Mouse (Mus musculus) kidney, postnatal 4 days (tissue): ENCODE results near the gene Tiam1.

Source experiments
- DNase-seq, 2 experiments: peaks; one replicate each; pipeline ENCODE4 v3.0.0; 2021; ENCODE audit warnings: mixed read lengths in 2 of 2

Gene Tiam1

DNA sequence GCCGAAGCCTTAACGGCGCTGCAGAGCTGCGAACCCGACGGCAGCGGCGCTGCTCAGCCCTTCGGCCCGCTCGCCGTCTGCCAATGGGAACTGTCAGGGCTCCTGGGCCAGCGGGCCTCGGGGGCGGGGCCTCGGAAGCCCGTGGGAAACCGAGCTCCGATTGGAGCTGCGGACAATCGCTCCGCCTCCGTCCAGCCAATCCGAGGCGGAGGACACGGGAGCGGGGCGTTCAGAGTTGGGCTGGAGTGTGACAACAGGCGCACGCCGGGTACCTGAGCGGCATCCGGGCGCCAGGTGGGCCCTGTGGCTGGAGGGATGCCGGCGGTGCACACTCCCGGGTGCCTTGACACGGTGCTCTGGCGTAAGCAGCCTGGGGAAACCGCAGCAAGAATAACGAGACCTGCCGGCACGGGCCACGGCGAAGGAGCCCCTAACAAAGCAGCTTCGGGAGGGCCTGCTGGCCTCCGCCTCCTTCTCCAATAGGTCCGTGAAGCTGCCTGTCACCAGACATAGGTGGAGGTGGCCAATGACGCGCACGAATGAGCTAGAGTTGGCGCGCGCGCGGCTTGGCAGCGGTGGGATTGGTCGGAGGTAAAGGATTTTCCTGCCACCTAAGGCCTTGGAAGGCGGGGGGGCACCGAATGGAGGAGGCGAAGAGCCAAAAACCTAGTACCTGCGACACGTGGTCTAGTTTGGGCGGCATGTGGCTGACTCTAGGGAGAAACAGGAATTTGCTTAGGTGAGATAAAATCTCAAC is at the start of gene Tiam1:
Tiam1 (minus strand) TSS at position 10 of the 757 bp plus-strand sequence.
- peak; percentile 98 to 99 for DNase-seq

DNA sequence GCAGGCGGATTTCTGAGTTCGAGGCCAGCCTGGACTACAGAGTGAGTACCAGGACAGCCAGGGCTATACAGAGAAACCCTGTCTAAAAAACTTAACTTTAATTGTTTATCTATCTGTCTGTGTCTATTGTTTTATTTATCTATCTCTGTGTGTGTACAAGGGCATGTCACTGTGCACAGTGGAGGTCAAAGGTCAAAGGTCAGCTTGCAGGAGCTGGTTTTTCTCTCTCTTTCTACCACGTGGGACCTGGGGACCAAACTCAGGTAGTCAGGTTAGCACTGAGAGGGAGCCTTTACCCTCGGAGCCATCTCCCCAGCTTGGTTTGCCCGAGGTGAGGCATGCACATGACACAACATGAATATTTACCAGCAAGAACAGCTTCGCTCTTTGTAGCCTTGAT is 47.7 kb upstream of the Tiam1 start:
- no peak for DNase-seq

DNA sequence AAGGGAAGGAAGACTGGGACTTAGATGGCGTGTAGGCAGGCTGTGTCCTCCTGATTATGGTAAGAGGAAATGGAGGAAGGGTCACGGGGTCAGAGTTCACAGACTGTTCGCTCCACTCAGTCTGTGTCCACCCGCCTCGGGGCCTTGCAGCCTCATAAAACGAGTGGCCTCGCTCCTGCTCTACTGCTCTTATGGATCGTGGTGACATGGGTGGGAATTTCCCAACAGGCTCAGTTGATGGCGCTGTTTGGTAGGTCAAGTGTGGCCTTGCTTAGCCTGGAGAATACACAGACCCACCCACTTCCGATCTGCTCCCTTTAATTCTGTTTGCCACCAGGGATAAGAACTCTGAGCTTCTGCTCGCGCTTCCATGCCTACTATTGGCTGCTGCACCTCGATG is 43.9 kb upstream of the Tiam1 start:
- DNase-seq, result peak; percentile 57 to 73

DNA sequence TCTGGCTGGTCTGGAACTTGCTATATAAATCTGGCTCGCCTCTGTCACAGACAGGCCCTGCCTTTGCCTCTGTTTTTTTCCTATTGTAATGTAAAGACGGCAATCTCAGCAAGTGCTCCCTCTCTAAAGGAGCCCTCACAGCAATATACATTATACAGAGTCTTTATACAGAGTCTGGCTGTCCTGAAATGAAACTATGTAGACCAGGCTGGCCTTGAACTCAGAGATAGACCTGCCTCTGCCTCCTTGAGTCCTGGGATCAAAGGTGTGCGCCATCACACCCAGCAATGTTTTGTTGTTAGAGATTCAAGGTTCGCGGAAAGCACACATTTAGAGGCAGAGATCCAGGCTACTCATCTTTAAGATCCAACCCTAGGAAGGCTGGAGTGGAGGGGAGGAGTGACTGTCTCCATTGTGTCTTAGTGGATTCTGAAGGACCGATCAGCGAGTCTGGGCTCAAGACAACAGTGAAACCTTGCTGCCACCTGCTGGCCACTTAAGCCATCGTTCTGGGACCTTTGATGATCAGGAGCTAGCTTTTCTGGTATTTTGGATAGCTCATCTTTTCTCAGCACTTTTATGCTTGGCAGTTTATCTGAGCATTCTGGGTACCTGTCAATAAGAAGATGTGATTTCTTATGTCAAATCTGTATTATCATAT is 42.5 kb upstream of the Tiam1 start:
- DNase-seq, result peak; percentile 90 to 91

DNA sequence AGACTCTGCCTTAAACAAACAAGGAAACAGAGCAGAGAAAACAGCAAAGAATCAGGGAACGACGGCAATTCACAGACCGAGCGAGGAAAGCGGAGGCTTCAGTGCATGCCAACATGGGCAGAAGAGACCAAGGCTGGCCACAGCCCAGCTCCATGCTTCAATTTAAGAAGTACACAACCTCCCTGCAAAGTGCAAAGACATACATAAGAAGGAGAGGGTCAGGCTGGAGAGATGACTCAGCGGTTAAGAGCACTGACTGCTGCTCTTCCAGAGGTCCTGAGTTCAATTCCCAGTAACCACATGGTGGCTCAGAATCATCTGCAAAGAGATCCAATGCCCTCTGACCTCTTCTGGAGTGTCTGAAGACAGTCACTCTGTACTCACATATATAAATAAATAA is 40.6 kb upstream of the Tiam1 start:
- no peak for DNase-seq

DNA sequence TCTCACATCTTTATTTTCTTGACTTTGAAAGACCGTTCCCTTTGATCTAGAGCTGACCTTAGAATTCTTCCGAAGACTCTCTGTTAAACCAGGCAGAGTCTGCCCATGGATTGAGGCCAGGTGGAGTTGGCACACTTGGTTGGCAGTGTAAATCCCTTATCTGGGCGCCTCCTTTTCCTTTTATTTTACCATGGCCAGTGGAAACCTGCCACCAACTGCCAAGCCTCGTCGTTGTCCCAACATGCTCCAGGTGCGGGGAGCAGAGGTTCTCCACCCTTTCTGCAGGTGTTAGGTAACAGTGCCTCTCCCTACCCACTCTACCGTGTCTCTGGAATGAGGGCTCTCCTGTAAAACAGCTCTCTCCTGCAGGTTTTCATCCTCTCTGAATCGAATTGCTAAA is 38.1 kb upstream of the Tiam1 start:
- DNase-seq, result no peak

DNA sequence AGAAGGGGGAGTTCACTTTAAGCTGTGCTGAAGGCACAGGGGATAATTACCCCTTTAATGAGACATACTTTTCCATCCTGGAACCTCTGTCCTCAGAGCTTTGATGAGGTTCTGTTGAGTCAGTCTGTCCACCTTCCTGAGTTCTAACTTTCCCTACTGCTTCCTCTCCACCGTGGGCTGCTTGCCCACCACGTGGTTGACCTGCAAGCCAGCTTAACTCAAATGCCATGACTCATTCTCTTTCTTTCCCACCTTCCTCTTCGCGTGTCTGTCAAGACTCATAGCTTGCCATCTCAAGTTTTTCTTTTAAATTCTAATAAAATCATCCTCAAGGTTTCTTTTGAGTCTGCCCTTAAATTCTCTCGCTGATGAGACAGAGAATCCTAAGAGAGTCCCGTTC is 37.4 kb upstream of the Tiam1 start:
- no peak for DNase-seq

DNA sequence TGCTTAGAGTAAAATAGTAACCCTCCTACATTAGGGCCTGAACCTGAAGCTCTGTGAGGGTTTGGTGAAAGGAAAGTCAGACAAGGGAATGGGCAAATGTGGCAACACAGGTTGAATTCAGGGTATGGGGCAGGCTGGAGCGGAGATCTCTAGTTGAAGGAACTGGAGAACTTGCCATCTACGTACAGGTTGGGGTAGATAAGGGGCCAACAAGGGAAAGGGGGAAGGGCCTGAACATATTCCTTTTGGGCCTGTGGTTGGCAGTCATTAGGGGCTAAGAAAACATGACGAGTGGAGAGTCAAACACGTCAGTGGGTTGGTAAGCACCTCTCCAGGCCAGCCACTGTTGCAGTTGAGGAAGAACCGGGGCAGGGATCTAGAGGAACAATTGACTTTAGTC is 36.3 kb upstream of the Tiam1 start:
- no peak for DNase-seq

DNA sequence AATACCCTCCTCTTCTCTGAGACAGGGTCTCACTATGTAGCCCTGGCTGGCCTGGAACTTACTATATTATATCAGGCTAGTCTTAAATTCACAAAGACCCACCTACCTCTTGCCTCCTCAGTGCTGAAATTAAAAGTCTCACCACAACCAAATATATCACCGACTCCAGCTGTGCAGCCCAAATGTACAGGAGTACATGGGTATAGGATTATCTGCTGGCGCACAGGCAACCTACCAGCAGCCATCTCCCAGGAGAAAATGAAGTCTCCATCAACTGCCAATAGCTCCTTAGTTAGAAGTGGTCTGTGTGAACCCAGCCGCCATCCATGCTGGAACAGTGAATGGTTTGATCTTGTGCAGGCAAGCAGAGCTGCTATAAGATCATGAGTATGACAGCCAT is 34.8 kb upstream of the Tiam1 start:
- no peak for DNase-seq

DNA sequence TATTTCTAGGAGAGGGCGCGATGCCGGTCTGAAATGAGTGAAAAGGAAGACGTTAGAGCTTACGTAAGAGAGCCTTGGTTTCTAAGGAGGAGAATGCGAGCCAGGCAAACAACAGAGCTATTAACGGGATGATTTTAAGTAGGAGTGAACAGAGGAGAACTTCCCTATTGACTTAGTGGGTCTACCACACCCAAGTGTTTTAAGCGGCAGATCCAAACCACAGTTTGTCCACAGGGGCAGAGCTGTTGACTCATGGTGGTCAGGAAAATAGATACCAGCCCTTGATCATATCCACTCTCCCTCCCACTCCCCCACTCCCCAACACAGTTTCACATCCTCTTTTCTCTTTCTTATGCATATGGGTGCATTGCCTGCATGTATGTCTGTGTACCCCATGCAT is 33.9 kb upstream of the Tiam1 start:
- no peak for DNase-seq

DNA sequence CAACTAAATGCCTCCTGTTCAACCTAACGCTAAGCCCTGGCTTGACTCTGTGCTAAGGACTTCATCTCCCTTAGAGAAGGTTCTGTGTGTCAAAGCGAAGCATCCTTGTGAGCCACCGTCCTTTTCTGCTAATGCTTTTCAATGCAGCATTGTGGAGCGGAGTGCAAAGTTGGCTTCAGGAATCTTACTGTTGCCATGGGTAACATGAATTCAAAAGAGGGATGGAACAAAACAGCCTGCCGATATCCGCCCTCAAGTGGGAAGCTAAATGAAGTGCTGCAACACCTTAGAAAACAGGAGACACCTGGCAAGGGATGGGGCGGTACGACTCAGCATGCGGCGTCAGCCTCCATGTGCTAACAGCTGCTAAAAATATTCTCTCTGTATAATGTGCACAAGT is 32.9 kb upstream of the Tiam1 start:
- DNase-seq, result no peak

DNA sequence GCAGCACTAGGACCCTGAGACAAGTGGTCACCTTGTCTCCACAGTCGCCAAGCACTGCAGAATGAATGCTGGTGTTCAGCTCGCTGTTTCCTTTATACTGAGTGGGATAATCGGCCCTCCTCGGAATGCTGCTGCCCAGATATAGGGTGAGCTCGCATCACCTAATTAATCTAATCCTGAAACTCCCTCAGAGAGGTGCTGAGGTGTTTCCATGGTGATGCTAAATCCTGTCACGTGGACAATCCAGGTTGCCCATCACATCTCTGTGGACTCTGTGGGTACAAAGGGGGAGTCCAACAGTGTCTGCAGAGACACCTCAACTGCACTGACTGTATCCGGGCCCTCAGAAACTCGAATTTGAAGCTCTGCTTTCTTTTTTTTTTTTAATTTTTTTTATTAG is 27.8 kb upstream of the Tiam1 start:
- DNase-seq, result no peak

DNA sequence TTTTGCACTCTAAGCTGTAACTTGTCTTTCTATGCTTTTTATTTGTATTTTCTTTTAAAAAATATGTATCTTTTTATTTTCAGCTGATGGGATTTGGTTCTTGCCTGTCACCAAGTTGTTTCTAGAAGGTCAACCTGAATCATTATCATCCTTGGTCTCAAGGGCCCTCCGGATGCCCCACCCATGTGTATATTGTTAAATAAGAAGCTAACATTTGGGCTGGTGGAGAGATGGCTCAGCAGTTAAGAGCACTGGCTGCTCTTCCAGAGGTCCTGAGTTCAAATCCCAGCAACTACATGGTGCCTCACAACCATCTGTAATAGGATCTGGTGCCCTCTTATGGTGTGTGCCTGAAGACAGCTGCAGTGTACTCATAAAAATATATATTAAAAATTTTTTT is 27.1 kb upstream of the Tiam1 start:
- no peak for DNase-seq

DNA sequence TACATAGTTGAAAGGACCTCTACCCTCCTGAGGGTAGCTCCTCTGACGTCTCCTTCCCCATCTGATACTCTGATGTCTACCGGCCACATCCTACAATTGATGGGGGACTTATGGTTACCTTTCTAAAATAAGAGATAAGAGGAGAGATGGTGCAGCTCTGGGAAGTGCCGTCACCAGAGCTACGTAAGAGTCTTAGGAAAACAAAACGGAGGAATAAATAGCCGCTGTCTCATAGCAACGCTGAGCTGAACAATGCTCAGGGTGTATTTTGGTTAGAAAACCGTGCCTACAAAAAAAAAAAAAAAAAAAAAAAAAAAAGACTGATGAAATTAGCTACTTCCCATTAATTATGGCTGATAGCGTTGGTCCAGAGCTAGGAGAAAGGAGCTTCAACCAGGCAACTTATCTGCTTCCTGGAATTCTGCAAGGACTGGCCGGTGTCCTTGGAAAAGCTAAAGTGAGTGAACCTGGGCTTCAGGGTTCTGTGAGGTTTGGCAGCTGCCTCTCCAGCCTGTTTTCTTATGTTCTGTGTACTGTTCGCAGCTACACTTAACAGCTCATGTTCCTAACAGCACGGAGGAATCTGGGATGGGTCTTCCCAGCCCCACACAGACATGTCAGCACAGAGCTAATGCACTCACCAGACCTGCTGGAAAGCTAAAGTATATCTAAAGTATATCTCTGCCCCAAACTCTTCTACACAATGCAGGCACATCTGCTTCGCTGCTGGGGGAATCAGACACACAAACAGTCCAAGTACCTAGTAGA is 26.5 kb upstream of the Tiam1 start:
- no peak for DNase-seq

DNA sequence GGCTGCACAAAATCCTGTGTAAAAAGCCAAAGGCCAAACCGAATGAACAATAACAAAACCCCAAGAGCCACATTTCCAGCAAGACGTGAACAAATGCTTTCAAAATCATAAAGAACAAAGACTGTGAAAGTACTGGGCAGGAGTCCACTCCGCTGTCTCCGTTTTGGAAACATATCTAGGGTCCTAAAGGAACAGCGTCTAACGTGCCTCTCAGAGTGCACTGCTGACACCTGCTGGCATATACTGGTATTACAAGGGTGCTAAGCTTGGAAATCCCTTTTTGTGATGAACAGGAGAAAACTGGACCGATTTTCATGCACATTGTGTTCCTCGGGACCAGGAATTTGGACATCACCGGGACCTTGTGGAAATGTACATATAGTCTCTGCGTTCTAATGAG is 24.1 kb upstream of the Tiam1 start:
- peak; percentile 85 to 86 for DNase-seq

DNA sequence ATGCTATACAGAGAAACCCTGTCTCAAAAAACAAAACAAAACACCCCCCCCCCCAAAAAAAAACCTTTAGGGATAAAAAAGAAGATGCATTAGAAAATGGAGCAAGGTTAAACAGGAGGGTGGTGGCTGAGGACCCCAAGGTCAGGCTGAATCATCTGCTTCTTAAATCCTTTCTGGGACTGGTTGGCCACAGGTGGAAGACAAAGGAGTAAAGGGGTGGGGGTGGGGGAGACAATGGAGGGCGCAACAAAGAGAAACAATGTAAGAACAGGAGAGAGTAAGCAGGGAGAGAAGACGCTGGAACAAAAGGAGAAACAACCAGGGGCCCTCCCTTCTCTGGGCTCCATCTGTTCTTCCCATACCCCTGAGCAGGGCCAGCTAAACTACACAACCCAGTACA is 21.9 kb upstream of the Tiam1 start:
- DNase-seq, result no peak

DNA sequence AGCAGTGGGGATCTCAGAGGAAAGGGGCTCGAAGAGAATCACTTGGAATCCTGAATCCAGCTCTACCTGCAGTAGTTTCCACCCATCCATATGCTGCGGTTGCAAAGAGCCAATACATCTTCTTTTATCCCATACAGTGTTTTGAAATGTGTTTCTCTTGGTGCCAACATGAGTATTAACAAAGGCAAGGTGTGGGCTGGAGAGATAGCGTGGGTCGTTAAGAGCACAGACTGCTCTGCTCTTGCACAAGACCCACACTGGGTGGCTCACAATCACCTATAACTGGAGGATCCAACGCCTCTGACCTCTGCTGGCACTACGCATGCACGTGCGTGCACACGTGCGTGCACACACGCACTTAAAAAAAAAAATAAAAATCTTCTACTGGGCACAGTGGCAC is 21.4 kb upstream of the Tiam1 start:
- DNase-seq, result no peak

DNA sequence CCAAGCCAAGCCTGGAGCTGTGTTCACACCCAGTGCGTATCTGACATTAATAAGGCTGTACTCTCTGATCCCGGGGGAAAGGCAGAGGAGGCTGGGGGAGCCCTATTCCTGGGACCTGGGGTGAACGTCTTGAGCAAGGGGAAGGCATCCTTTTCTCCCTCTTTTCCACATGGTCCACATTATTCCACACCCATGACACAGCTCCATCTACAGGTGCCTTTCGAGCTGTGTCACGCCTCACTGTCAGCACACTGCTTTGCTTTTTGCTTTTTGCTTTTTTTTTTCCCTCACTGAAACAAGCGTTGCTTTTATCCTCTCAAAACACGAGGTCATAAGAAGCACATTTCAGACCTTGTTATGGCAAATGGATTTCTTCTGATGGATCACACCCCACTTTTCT is 11.5 kb upstream of the Tiam1 start:
- DNase-seq, result no peak

DNA sequence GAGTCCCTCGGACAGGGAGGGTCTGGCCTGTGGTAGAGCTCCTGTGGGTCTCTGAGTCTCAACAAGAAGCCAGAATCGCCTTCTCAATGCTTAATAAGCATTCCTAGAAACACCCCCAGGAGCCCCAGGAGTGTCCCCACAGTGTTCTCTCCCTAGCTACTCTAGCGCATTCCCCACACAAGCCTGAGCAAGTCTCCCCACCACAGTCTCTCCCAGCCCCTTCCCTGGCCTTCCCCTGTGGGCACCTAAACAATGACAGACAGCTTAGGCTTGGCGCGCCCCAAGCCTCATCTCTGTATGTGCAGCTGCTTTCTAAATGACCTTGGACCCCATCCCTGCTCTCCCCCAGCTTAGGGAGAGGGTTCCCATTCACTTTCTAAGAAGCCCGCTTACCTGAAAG is 7.3 kb upstream of the Tiam1 start:
- no peak for DNase-seq

DNA sequence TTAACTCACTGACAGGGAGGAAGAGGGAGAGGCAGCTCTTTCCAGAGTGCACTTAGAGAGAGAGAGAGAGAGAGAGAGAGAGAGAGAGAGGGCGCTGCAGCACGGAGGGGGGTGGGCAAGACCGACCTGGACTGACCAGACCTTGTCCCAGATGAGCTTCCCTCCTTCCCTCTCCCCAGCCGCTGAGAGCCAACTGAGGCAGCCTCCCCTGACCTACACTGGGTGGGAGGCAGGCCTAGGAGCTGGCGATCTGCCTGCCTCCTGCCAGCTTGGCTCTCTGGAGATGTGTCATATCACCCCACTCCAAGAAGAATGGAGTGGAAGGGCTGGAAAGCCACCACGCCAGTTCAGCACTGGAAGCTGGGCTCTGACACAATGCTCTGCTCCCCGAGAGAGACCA is 6.6 kb upstream of the Tiam1 start:
- no peak for DNase-seq

DNA sequence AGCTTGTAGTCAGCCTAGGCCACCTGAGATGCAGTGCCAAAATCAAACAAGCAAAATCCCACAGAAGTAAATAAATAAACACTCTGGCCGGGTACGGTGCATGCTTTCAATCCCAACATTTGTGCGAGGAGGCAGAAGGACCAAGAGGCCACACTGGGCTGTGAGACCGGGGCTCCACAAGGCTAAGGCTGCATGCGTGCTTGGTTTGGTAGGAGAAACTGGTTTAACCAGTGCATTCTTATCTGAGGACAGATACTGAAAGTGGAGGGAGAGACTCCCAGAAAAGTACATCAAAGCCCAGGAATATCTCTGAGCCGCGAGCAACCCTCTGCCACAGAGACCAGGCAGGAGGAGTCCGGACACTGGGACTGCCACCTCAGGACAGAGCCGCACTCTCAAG is 5.8 kb upstream of the Tiam1 start:
- no peak for DNase-seq

DNA sequence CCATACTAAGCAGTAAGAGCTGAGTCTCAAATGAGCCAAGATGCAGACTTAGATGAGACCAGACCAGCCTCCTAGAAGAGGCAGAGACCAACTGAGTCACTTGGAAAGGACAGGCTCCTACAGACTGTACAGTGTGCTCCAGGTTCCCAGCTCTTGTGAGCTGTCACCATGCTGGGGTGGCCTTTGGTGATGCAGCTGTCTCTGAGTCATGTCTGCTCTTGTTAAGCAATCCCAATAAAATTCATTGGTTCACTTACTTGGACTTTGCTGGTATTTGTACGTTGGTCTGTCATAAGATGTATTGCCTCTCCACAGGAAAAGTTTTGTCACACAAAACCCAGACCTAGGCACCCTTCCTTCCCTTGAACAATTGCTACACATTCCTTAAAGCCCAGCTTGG is 1.7 kb upstream of the Tiam1 start:
- DNase-seq, result no peak

DNA sequence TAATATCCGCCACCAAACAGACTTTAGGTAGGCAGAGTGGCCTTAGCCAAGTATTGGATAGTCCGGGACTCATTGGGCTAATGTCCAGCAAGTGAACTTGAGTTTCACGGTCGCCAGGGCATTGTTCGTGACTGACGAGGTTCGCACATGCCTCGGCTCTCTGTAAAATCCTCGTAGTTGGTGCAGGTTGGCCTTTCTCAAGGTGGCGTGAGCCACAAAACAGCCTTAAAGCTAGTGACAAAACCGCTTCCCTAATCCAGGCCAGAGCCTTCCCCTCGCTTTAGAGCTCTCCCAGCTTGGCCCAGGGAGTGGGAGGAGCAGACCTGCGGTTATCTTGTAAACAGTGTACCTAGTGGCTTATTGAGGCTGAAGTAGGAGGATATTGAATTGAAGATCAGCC is 972 bp upstream of the Tiam1 start:
- no peak for DNase-seq

DNA sequence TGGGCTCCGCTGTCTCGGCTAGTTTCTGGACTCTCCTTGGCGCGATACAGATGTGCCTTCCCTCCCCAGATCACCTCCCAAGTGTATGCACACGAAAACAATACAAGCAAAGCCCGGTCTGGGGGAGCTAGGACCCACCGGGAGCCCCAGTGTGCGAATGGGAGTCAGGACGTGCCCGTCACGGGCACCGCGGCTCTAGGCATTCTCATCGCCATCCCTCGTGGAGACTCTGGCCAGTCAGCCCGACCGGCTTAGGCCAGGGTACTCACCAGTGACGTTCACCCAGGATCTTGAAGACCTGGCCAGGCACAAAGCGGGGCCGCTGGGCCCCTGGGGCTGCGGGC is 181 bp downstream of the Tiam1 start:
- no peak for DNase-seq
